Mouse (Mus musculus): Measurements from ENCODE around the gene Serpina3i. TPM values are rescaled to one million over a fixed set of nuclear protein-coding genes. Genes with fewer than 3 reads are reported as not detected.

The Serpina3i gene
- total RNA-seq, 2 experiments from 2014 or later = not detected

- DNase-seq (ENCODE audit: low spot score in 2 of 2) = no peak
- intact Hi-C loops (cut with DNase I) = no loop called here
Measured at GRCm38 (mm10) chr12:104288336-104288735, 25.4 kb downstream of the Serpina3i start.

- DNase-seq (ENCODE audit: low spot score in 2 of 2) = no peak
- intact Hi-C loops (cut with DNase I) = no loop called here
Measured at GRCm38 (mm10) chr12:104289872-104290271, 26.9 kb downstream of the Serpina3i start.

- no peak for DNase-seq (ENCODE audit: low spot score in 2 of 2)
- intact Hi-C loops (cut with DNase I) = no loop called here
Measured at GRCm38 (mm10) chr12:104293963-104294362, 31.0 kb downstream of the Serpina3i start.

- intact Hi-C loops (cut with DNase I) = no loop called here
- peak in 1 of 2 experiments; percentile 9 for DNase-seq (ENCODE audit: low spot score in 2 of 2)
Measured at GRCm38 (mm10) chr12:104298049-104298448, 35.1 kb downstream of the Serpina3i start.

- intact Hi-C loops (cut with DNase I) = no loop called here
Measured at GRCm38 (mm10) chr12:104305991-104306390, 43.1 kb downstream of the Serpina3i start.

GRCm38 (mm10) chr12:104314253-104314652 lies 51.3 kb downstream of the Serpina3i start, which contains the start of gene Serpina3j:
Serpina3j (plus strand) TSS chr12:104314553.
- no peak for DNase-seq (ENCODE audit: low spot score in 2 of 2)
- intact Hi-C loops (cut with DNase I) = no loop called here

More at GRCm38 (mm10) chr12:104305991-104306390, 43.1 kb downstream of the Serpina3i start:
- no peak for DNase-seq (ENCODE audit: low spot score in 2 of 2)

Other genes with a start within 250 kb of the Serpina3i start
- 1 to 10 TPM; 2.4 to 3.2 TPM for gene Serpina9, start 249.4 kb upstream of the Serpina3i start, total RNA-seq (2021)
- not detected for gene Serpina12, start 218.7 kb upstream of the Serpina3i start, total RNA-seq (2021)
- gene Serpina5, start 162.0 kb upstream of the Serpina3i start, total RNA-seq (2021) = not detected
- not detected for gene Serpina3a, start 150.4 kb upstream of the Serpina3i start, total RNA-seq (2021)
- not detected for gene Serpina3b, start 135.1 kb upstream of the Serpina3i start, total RNA-seq (2021)
- not detected for gene Serpina3c, start 109.3 kb upstream of the Serpina3i start, total RNA-seq (2021)
- gene Serpina3f, start 48.6 kb upstream of the Serpina3i start, total RNA-seq (2021) = not detected
- under 1 TPM in 1 of 2 experiments, not detected in 1; 0.57 TPM for gene Serpina3g, start 26.9 kb upstream of the Serpina3i start, total RNA-seq (2021)
- gene Serpina3j, start 51.4 kb downstream of the Serpina3i start, total RNA-seq (2021) = not detected
- not detected for gene Serpina3k, start 75.4 kb downstream of the Serpina3i start, total RNA-seq (2021)
- gene Serpina3m, start 75.4 kb downstream of the Serpina3i start, total RNA-seq (2021) = not detected
- gene Serpina3n, start 143.6 kb downstream of the Serpina3i start, total RNA-seq (2021) = 10 to 100 TPM; 10.5 to 11.8 TPM
- gene Gsc, start 210.2 kb downstream of the Serpina3i start, total RNA-seq (2021) = not detected